Mouse (Mus musculus): ENCODE data around the gene Tpst2.

DNA sequence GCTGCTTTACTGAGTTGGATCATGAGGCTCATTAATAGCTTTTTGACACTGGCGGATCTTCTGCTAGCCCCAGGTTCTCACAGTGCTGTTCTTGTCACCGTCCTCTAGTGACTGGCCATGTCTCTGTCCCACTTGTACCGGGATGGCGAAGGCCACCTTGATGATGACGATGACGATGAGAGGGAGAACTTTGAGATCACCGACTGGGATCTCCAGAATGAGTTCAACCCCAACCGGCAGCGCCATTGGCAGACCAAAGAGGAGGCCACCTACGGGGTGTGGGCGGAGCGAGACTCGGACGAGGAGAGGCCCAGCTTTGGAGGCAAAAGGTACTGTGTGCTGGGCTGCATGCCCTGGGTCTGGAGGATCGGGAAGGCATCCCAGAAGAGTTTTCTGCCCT is 51.4 kb downstream of the Tpst2 start:
- TF ChIP-seq GATA1 (IDR thresholded peaks at IDR 0.05; ENCODE audit: borderline replicate concordance, low read length) (no peak), CTCF (IDR thresholded peaks at IDR 0.05; ENCODE audit: low read depth, low read length) (no peak), TAL1 (conservative IDR thresholded peaks at IDR 0.05; ENCODE audit: low read depth, low read length) (no peak), GATA2 (IDR thresholded peaks at IDR 0.05; ENCODE audit: borderline replicate concordance, low read depth, low read length) (no peak)

Measured in G1E (cell line).